In genomic region chr6:97370460-97370859, GRCm38 (mm10) we compare ENCODE assay signal across 14 mouse cellular contexts.
"Had no signal": no experiment of that assay in that cellular context is flagged by ENCODE, and none has a peak within 500 bp of the region (broad histone marks: within the 10 kb centered on the region; RNA-seq: fewer than 3 reads in every experiment).

No protein-coding gene starts in this region.

- DNase-seq: lung, adult 18-20 months; lung, embryonic 14.5 days; lung, postnatal 10 days; lung, postnatal 4 days; midbrain, embryonic 14.5 days; right cerebral cortex, postnatal 14 days; spleen, adult 18-20 months; thymus, adult 2 months; thymus, postnatal 25 days; thymus, postnatal 4 days had no signal

- H3K9ac ChIP-seq: lung, embryonic 14.5 days; midbrain, embryonic 12.5 days had no signal

- H3K27ac ChIP-seq: midbrain, embryonic 10.5 days; midbrain, embryonic 12.5 days had no signal

- H3K36me3 ChIP-seq: midbrain, embryonic 12.5 days had no signal

- H3K4me3 ChIP-seq: midbrain, embryonic 10.5 days; midbrain, embryonic 12.5 days; myocyte had no signal

- ATAC-seq: midbrain, embryonic 16.5 days had no signal

- H3K9me3 ChIP-seq: midbrain, embryonic 10.5 days; midbrain, embryonic 12.5 days had no signal

- H3K4me2 ChIP-seq: lung, embryonic 14.5 days; midbrain, embryonic 12.5 days had no signal
